Mouse (Mus musculus) G1E-ER4 (cell line): Measurements from ENCODE around the gene Sh2b3. TPM values are rescaled to one million over a fixed set of nuclear protein-coding genes. Genes with fewer than 3 reads are reported as not detected.

ENCODE experiments used
- GATA1 ChIP-seq: IDR thresholded peaks from one replicate; pipeline ENCODE4 v1.8.0; 2012; ENCODE audit warnings: low read length, inconsistent platforms
- polyA plus RNA-seq: library from polyadenylated mRNA; stranded (reverse); fragments of >175 nt; gene quantifications from 2 replicates; pipeline ENCODE4 v1.2.3, GENCODE M21; 2012

Sh2b3 gene
- polyA plus RNA-seq, 1 experiment: 166 TPM

GRCm38 (mm10) chr5:121849478-121850349 lies 12.3 kb upstream of the Sh2b3 start:
- no peak for TF ChIP-seq GATA1

- TF ChIP-seq GATA1: no peak
Measured at GRCm38 (mm10) chr5:121848743-121849142, 11.3 kb upstream of the Sh2b3 start, which contains the start of gene Pheta1. Gene Pheta1, plus strand, starts transcription at chr5:121848984.

- TF ChIP-seq GATA1: no peak
Measured at GRCm38 (mm10) chr5:121848035-121848519, 10.6 kb upstream of the Sh2b3 start.

- no peak for TF ChIP-seq GATA1
Measured at GRCm38 (mm10) chr5:121846322-121846721, 8.9 kb upstream of the Sh2b3 start.

GRCm38 (mm10) chr5:121845361-121845760 lies 7.9 kb upstream of the Sh2b3 start:
- TF ChIP-seq GATA1: no peak

GRCm38 (mm10) chr5:121843138-121843905 lies 5.9 kb upstream of the Sh2b3 start:
- TF ChIP-seq GATA1: no peak

GRCm38 (mm10) chr5:121842665-121843118 lies 5.2 kb upstream of the Sh2b3 start:
- TF ChIP-seq GATA1: no peak

- no peak for TF ChIP-seq GATA1
Measured at GRCm38 (mm10) chr5:121841973-121842372, 4.5 kb upstream of the Sh2b3 start.

GRCm38 (mm10) chr5:121841516-121841915 lies 4.1 kb upstream of the Sh2b3 start:
- no peak for TF ChIP-seq GATA1

- TF ChIP-seq GATA1: no peak
Measured at GRCm38 (mm10) chr5:121839128-121839473, 1.7 kb upstream of the Sh2b3 start.

- no peak for TF ChIP-seq GATA1
Measured at GRCm38 (mm10) chr5:121838341-121839127, 1.1 kb upstream of the Sh2b3 start.

- no peak for TF ChIP-seq GATA1
Measured at GRCm38 (mm10) chr5:121836692-121837415, 592 bp downstream of the Sh2b3 start.

- TF ChIP-seq GATA1: no peak
Measured at GRCm38 (mm10) chr5:121835949-121836691, 1.3 kb downstream of the Sh2b3 start.

GRCm38 (mm10) chr5:121834991-121835747 lies 2.3 kb downstream of the Sh2b3 start:
- TF ChIP-seq GATA1: no peak
